Mouse (Mus musculus) heart, postnatal 0 days (tissue): ENCODE results near the gene Nelfa. TPM values are rescaled to one million over a fixed set of nuclear protein-coding genes. Genes with fewer than 3 reads are reported as not detected.

Experiments used
- ATAC-seq: fragments of 200-750 bp; cut with Nextera tagmentation; 2 replicates; pipeline ENCODE4 v1.8.0; 2017; ENCODE audit warnings: low read depth, moderate number of reproducible peaks, moderate library complexity; ENCODE audit not compliant: insufficient read depth
- DNase-seq: peaks from one replicate; pipeline ENCODE4 v3.0.0-alpha.2; 2016; ENCODE audit warnings: low spot score
- H3K27ac ChIP-seq: fragments of 300-500 bp; sonication (generic); 2 replicates; pipeline ENCODE4 v1.5.1; 2014; ENCODE audit warnings: low read depth, mild to moderate bottlenecking
- H3K27me3 ChIP-seq: fragments of 300-500 bp; sonication (generic); 2 replicates; pipeline ENCODE4 v1.6.1; 2014; ENCODE audit warnings: low read length, mixed read lengths; ENCODE audit not compliant: control insufficient read depth, insufficient read depth
- H3K36me3 ChIP-seq: fragments of 300-500 bp; sonication (generic); replicated peaks from 2 replicates; pipeline ENCODE4 v1.6.1; 2014; ENCODE audit warnings: low read length, mixed read lengths; ENCODE audit not compliant: control insufficient read depth, insufficient read depth
- H3K4me1 ChIP-seq: fragments of 300-500 bp; sonication (generic); 2 replicates; pipeline ENCODE4 v1.6.1; 2014; ENCODE audit warnings: antibody characterized with exemption; ENCODE audit not compliant: control insufficient read depth, insufficient read depth
- H3K4me2 ChIP-seq: fragments of 300-500 bp; sonication (generic); 2 replicates; pipeline ENCODE4 v1.6.1; 2014; ENCODE audit warnings: low read depth, mild to moderate bottlenecking, low read length, moderate library complexity
- H3K4me3 ChIP-seq: fragments of 300-500 bp; sonication (generic); 2 replicates; pipeline ENCODE4 v1.5.1; 2014; ENCODE audit warnings: low read depth, low read length
- H3K9ac ChIP-seq: fragments of 300-500 bp; sonication (generic); replicated peaks from 2 replicates; pipeline ENCODE4 v1.6.1; 2014; ENCODE audit warnings: low read depth, low read length, mixed read lengths
- H3K9me3 ChIP-seq: fragments of 300-500 bp; sonication (generic); replicated peaks from 2 replicates; pipeline ENCODE4 v1.6.1; 2016; ENCODE audit warnings: low read length; ENCODE audit not compliant: control insufficient read depth
- CTCF ChIP-seq: IDR thresholded peaks from 2 replicates; pipeline ENCODE4 v1.5.1; 2016; ENCODE audit warnings: antibody characterized with exemption, control low read depth, low read depth
- EP300 ChIP-seq: IDR thresholded peaks from 2 replicates; pipeline ENCODE4 v1.6.1; 2016; ENCODE audit warnings: antibody characterized with exemption, low read depth
- WGBS: fragments of 180-500 bp; shearing (Covaris S2); extraction: QIAGEN DNeasy Blood & Tissue Kit; methylation state at CpG from one replicate; pipeline ENCODE4 v1.1.7; 2014; 5-methylcytosine and 5-hydroxymethylcytosine counted together
- polyA plus RNA-seq: library from polyadenylated mRNA; unstranded; fragments of >200 nt; fragmentation: Nextera tagmentation; extraction: Ambion mirVana; gene quantifications from 2 replicates; pipeline ENCODE4 v1.2.1, GENCODE M21; 2015
- total RNA-seq: library from RNA; depleted of rRNA; stranded (reverse); fragments of >200 nt; gene quantifications from 2 replicates; pipeline ENCODE4 v1.2.3, GENCODE M21; 2014; ENCODE audit warnings: low replicate concordance

Nelfa gene
- total and polyA plus RNA-seq, 2 experiments from 2014 or later, result 18.9 to 20.6 TPM

DNA sequence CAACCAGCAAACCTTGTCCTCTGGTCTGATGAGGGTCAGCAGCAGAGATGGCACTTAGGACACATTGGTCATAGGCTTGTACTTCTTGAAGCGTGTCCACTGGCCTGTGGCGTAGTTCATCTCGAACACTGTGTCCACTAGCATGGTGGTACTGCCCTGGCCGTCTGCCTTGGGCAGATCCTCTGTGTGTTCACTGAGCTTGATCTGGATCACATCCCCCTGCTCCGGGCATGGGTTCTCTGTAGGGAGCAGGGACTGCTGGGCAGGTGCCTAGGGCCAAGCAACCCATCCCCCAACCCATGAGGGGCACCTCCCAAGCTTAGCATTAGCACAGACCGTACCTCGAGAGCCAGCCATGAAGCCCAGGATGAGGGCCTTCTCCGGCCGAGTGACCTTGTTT is 37.5 kb downstream of the Nelfa start:
- H3K4me3 ChIP-seq, result no peak overlapping the region
- no peaks in the 10 kb centered on the region for H3K4me1 ChIP-seq
- H3K9me3 ChIP-seq, result no peaks in the 10 kb centered on the region
- no peak overlapping the region for H3K27ac ChIP-seq
- ATAC-seq (no peak), DNase-seq (no peak)
- H3K36me3 ChIP-seq, result peaks cover 96% of the 10 kb centered on the region
- no peak overlapping the region for H3K9ac ChIP-seq
- H3K4me2 ChIP-seq, result no peak overlapping the region
- WGBS, result 82% methylated on average over 9 of the region's 9 CpGs
- TF ChIP-seq EP300 (no peak), CTCF (no peak)
- H3K27me3 ChIP-seq, result no peaks in the 10 kb centered on the region

DNA sequence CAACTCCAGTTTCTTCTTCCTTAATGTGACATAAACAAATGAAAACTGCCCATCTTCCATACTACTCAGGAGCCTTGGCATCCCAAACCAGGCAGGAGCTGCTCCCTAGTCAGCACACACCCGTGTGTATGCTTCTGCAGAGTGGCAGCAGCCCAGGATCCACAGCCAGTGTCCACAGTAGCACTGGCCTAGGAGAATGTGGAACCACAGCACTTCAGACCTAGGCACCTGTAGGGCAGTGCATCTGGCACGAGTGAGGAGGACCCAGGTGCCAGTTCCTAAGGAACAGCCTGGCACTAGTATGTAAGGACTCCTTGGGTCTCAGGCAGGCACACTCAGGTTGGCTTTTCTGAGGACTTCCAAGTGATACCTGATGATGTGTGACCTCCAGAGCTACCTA is 39.1 kb downstream of the Nelfa start:
- peaks cover 100% of the 10 kb centered on the region for H3K36me3 ChIP-seq
- WGBS, result 82% methylated on average over 2 of the region's 2 CpGs

DNA sequence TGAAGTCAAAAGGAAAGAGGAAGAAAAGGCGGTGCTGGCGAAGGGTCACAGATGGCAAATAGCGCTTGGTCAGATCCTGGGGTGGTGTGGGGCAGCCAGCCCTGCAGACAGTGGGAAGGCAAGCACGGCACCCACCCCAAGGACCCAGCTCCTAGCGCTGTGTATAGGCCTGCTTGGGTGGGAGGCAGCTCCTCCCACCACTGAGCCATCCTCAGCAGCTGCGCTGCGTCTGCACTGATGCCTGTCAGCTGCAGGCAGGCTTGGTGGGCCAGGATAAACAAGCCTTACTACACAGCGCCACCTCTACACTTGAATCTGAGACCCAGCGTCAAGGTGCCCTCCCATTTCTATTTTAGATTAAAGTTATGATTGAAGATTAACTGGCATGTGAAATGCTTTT is 41.1 kb downstream of the Nelfa start:
- Histone ChIP-seq H3K9me3 (no peaks in the 10 kb centered on the region), H3K4me3 (no peak overlapping the region), H3K4me2 (no peak overlapping the region), H3K36me3 (peaks cover 100% of the 10 kb centered on the region), H3K9ac (no peak overlapping the region), H3K27me3 (no peaks in the 10 kb centered on the region), H3K27ac (no peak overlapping the region), H3K4me1 (no peaks in the 10 kb centered on the region)
- DNase-seq (no peak), ATAC-seq (no peak)
- TF ChIP-seq EP300, result no peak
- TF ChIP-seq CTCF, result no peak
- 89% methylated on average over 9 of the region's 9 CpGs for WGBS

More for the DNA sequence above, 39.1 kb downstream of the Nelfa start:
- H3K27me3 ChIP-seq, result no peaks in the 10 kb centered on the region
- H3K4me1 ChIP-seq, result no peaks in the 10 kb centered on the region
- no peak for ATAC-seq
- no peak overlapping the region for H3K4me3 ChIP-seq
- no peak overlapping the region for H3K9ac ChIP-seq
- no peak overlapping the region for H3K27ac ChIP-seq
- TF ChIP-seq CTCF (no peak), EP300 (no peak)
- no peaks in the 10 kb centered on the region for H3K9me3 ChIP-seq
- no peak overlapping the region for H3K4me2 ChIP-seq
- DNase-seq, result no peak

DNA sequence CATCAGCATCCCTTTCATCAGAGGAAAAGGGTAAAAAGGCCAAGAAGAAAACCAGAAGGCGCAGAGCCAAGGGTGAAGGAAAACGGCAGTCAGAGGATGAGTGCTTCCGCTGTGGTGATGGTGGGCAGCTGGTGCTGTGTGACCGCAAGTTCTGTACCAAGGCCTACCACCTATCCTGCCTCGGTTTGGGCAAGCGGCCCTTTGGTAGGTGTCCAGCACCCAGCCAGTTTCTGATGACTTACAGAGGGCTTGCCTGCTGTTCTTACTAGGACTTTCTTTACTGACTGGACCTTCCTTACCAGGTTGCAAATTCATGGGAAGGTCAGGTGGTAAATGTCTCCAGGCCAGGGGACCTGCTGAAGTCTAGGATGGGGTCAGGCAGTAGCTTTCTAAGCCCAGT is 42.8 kb downstream of the Nelfa start:
- H3K36me3 ChIP-seq, result peaks cover 97% of the 10 kb centered on the region
- no peaks in the 10 kb centered on the region for H3K4me1 ChIP-seq
- 95% methylated on average over 6 of the region's 6 CpGs for WGBS
- TF ChIP-seq EP300 (no peak), CTCF (no peak)
- ATAC-seq (no peak), DNase-seq (no peak)
- H3K4me3 ChIP-seq, result no peak overlapping the region
- H3K4me2 ChIP-seq, result no peak overlapping the region
- no peaks in the 10 kb centered on the region for H3K9me3 ChIP-seq
- H3K27me3 ChIP-seq, result no peaks in the 10 kb centered on the region
- H3K9ac ChIP-seq, result no peak overlapping the region
- H3K27ac ChIP-seq, result no peak overlapping the region

DNA sequence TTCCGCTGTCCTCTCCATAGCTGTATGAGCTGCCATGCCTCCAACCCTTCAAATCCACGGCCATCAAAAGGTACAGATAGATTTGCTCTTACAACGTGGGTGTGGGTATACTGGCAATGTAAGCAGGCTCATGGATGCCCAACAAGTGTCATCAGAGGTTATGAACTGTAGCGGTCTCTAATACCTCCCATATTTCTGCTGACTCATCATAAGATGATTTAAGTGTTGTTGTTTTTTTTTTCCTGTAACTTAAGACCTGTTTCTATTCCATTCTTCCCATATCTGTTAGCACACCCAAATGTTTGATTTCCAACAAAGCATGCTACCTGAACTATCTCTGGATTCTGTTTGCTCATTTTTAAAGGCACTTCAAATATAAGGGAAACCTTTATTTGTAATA is 55.1 kb downstream of the Nelfa start:
- Histone ChIP-seq H3K4me1 (no peaks in the 10 kb centered on the region), H3K36me3 (peaks cover 86% of the 10 kb centered on the region), H3K4me3 (no peak overlapping the region), H3K4me2 (no peak overlapping the region), H3K27ac (no peak overlapping the region), H3K27me3 (no peaks in the 10 kb centered on the region), H3K9me3 (no peaks in the 10 kb centered on the region), H3K9ac (no peak overlapping the region)
- DNase-seq, result no peak
- ATAC-seq, result no peak
- TF ChIP-seq CTCF, result no peak
- no peak for TF ChIP-seq EP300
- 95% methylated on average over 4 of the region's 4 CpGs for WGBS

DNA sequence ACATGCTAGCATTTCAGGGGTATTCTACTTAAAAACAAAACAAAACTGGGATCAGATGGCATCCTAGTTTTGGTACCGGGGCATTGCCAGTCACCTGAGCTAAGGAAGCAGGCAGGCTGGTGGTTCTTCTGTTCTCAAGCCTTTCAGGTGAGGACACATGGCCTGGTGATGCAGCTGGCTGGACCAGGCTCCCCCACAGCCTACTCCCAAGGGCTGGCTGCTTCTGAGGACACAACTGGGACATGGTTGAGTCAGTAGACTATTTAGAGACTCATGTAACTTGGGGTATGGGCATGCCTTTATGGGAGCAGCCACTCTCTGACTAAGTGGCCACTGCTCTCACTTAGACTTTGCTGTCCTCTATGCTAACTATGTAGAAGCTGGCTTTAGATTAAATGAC is 60.7 kb downstream of the Nelfa start:
- H3K9ac ChIP-seq, result no peak overlapping the region
- no peak for ATAC-seq
- no peak overlapping the region for H3K4me2 ChIP-seq
- H3K4me1 ChIP-seq, result no peaks in the 10 kb centered on the region
- H3K27me3 ChIP-seq, result no peaks in the 10 kb centered on the region
- no peak for DNase-seq
- no peak for TF ChIP-seq EP300
- TF ChIP-seq CTCF, result no peak
- H3K4me3 ChIP-seq, result no peak overlapping the region
- peaks cover 62% of the 10 kb centered on the region for H3K36me3 ChIP-seq
- H3K9me3 ChIP-seq, result no peaks in the 10 kb centered on the region
- no peak overlapping the region for H3K27ac ChIP-seq
- WGBS, result 97% methylated on average over 1 of the region's 1 CpGs
